Mouse (Mus musculus): ENCODE data around the gene Clptm1l. TPM values are rescaled to one million over a fixed set of nuclear protein-coding genes. Genes with fewer than 3 reads are reported as not detected.

Gene Clptm1l
- 121 TPM for polyA plus RNA-seq (2014; fragmentation: Illumina TruSeq; extraction: RNeasy Lipid Tissue Mini Kit (QIAGEN cat#74804); ENCODE audit: low read depth, low replicate concordance)

DNA sequence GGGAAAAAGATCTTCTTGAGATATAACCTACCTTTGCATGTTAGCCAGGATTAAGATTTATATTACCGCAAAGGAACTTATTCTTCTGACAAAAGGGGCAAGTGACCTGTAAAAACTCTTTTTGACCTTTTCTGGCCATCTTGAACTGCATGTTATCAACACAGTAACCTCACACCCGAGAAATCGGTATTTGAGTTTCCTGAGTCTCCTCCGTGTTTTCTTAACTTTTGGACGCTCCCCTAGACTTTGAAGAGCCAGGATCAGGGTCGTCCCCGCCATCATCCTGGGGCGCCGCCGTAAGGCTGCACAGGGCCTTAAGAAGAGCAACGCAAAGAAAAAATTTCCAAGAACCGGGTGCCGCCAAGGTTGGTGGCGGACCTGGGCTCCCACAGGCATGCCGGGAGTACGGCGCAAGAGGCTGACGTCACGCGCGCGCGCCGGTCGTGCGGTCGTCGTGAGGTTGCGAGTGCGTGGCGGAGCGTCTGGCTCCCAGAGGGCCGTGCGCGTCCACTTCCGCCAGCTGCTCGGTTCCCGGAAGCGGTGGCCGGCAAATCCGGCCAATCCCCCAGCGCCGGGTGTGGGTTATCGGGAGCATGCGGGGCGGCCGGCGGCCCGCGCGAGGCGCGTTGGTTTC is at the start of gene Clptm1l:
Gene Clptm1l (plus strand): TSS at position 485 of the 634 bp plus-strand sequence.

DNA sequence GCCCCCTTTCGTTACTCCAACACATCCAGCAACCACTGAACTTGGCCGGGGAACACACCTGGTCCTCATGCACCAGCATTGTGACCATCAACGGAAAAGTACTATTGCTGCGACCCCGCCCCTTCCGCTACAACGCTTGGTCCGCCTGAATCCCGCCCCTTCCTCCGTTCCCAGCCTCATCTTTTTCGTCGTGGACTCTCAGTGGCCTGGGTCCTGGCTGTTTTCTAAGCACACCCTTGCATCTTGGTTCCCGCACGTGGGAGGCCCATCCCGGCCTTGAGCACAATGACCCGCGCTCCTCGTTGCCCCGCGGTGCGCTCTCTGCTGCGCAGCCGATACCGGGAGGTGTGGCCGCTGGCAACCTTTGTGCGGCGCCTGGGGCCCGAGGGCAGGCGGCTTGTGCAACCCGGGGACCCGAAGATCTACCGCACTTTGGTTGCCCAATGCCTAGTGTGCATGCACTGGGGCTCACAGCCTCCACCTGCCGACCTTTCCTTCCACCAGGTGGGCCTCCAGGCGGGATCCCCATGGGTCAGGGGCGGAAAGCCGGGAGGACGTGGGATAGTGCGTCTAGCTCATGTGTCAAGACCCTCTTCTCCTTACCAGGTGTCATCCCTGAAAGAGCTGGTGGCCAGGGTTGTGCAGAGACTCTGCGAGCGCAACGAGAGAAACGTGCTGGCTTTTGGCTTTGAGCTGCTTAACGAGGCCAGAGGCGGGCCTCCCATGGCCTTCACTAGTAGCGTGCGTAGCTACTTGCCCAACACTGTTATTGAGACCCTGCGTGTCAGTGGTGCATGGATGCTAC is 23.1 kb downstream of the Clptm1l start, which contains the start of gene Tert:
Gene Tert (plus strand): TSS at position 167 of the 805 bp plus-strand sequence.

Other genes with a start within 250 kb of the Clptm1l start
- gene Lpcat1, start 136.8 kb upstream of the Clptm1l start, polyA plus RNA-seq (2014; fragmentation: Illumina TruSeq; extraction: RNeasy Lipid Tissue Mini Kit (QIAGEN cat#74804); ENCODE audit: low read depth, low replicate concordance): 7.2 TPM
- not detected for gene Slc6a3, start 67.3 kb upstream of the Clptm1l start, polyA plus RNA-seq (2014; fragmentation: Illumina TruSeq; extraction: RNeasy Lipid Tissue Mini Kit (QIAGEN cat#74804); ENCODE audit: low read depth, low replicate concordance)
- gene Tert, start 22.9 kb downstream of the Clptm1l start, polyA plus RNA-seq (2014; fragmentation: Illumina TruSeq; extraction: RNeasy Lipid Tissue Mini Kit (QIAGEN cat#74804); ENCODE audit: low read depth, low replicate concordance): 3.2 TPM
- not detected for gene Slc6a18, start 74.0 kb downstream of the Clptm1l start, polyA plus RNA-seq (2014; fragmentation: Illumina TruSeq; extraction: RNeasy Lipid Tissue Mini Kit (QIAGEN cat#74804); ENCODE audit: low read depth, low replicate concordance)
- gene Slc6a19, start 100.9 kb downstream of the Clptm1l start, polyA plus RNA-seq (2014; fragmentation: Illumina TruSeq; extraction: RNeasy Lipid Tissue Mini Kit (QIAGEN cat#74804); ENCODE audit: low read depth, low replicate concordance): not detected
- gene Slc12a7, start 129.1 kb downstream of the Clptm1l start, polyA plus RNA-seq (2014; fragmentation: Illumina TruSeq; extraction: RNeasy Lipid Tissue Mini Kit (QIAGEN cat#74804); ENCODE audit: low read depth, low replicate concordance): 5.7 TPM
- gene Nkd2, start 243.6 kb downstream of the Clptm1l start, polyA plus RNA-seq (2014; fragmentation: Illumina TruSeq; extraction: RNeasy Lipid Tissue Mini Kit (QIAGEN cat#74804); ENCODE audit: low read depth, low replicate concordance): 0.70 TPM